Mouse (Mus musculus): ENCODE data around the gene Lrfn2. TPM values are rescaled to one million over a fixed set of nuclear protein-coding genes. Genes with fewer than 3 reads are reported as not detected.

Gene Lrfn2
- polyA plus RNA-seq, 1 experiment, result not detected

DNA sequence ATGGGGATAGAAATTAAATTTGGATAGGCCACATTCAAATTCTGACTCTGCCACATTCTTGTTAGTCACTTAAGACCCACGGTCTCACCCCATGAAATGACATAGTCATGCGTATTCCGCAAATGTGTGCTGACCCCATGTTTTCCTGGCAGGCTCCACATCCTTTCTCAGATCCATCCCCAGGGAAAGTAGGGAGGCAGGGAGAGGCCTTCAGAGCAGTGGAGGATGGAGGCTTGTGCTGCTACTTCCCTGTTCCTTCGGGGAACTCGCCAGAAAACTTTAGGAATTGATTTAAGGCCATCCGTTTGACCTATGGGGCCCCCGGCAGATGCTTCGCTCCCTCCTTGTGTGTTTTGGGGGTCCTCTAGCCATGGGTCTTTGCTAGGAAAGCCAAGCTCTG lies 3.0 kb downstream of the Lrfn2 start:
- Histone ChIP-seq H3K9me3 (replicated peaks; ENCODE audit: control insufficient read depth, insufficient read depth, low read length, poor library complexity, severe bottlenecking) (no peaks in the 10 kb centered on the region), H3K36me3 (ENCODE audit: control insufficient read depth, insufficient read depth, low read length, poor library complexity, severe bottlenecking) (no peaks in the 10 kb centered on the region), H3K27me3 (ENCODE audit: control insufficient read depth, insufficient read depth, low read length, poor library complexity, severe bottlenecking) (0 out of 2 replicates have a peak, but pooled peaks cover 3% of the 10 kb centered on the region), H3K4me1 (ENCODE audit: control insufficient read depth, insufficient read depth, low read length) (peaks cover 1% of the 10 kb centered on the region), H3K4me3 (ENCODE audit: low read depth, low read length) (no peak overlapping the region), H3K9ac (ENCODE audit: low read depth, poor library complexity, severe bottlenecking) (no peak overlapping the region), H3K27ac (ENCODE audit: insufficient read depth, low read length) (no peak overlapping the region)
- TF ChIP-seq CTCF (IDR thresholded peaks at IDR 0.05; ENCODE audit: low read depth, low read length) (no peak), POLR2A (IDR thresholded peaks at IDR 0.05; ENCODE audit: insufficient read depth, low read length) (no peak), EP300 (IDR thresholded peaks at IDR 0.05; ENCODE audit: insufficient read depth, low read depth, low read length) (no peak)

DNA sequence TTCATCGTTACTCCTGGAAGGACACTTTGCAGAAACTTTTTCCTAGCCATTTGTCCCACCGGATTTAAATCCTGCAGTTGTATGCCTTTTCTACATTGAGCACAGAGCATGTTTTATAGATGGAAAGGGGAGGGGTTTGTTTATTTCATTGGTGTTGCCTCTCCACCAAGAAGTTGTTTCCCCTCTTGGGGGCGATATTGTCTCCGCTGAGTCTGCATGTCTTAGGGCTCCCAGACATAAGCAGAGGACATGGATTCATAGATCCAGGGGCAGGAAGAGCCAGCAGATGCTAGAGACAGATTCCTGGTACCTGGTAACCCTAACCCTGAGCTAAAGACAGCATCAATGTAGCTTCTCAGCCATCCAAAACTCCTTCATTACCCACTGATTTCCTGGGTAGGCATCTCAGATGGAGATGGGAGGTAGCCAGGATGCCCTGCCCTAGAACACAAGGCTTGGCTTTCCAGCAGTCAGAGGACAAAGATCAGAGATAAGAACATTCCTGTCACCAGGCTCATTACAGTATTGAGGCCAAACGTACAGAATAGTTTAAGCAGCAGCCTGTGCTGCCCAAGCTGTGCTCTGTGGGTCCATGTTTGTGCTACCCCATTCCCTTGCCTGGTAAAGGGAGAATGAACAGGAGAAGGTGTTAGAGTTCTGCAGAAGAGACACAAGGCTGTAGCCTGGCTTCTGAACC lies 4.4 kb downstream of the Lrfn2 start:
- Histone ChIP-seq H3K36me3 (ENCODE audit: control insufficient read depth, insufficient read depth, low read length, poor library complexity, severe bottlenecking) (no peaks in the 10 kb centered on the region), H3K4me3 (ENCODE audit: low read depth, low read length) (no peak overlapping the region), H3K9me3 (replicated peaks; ENCODE audit: control insufficient read depth, insufficient read depth, low read length, poor library complexity, severe bottlenecking) (no peaks in the 10 kb centered on the region), H3K27me3 (ENCODE audit: control insufficient read depth, insufficient read depth, low read length, poor library complexity, severe bottlenecking) (0 out of 2 replicates have a peak, but pooled peaks cover 3% of the 10 kb centered on the region), H3K4me1 (ENCODE audit: control insufficient read depth, insufficient read depth, low read length) (peaks cover 1% of the 10 kb centered on the region), H3K27ac (ENCODE audit: insufficient read depth, low read length) (no peak overlapping the region), H3K9ac (ENCODE audit: low read depth, poor library complexity, severe bottlenecking) (no peak overlapping the region)
- TF ChIP-seq POLR2A (IDR thresholded peaks at IDR 0.05; ENCODE audit: insufficient read depth, low read length) (no peak), CTCF (IDR thresholded peaks at IDR 0.05; ENCODE audit: low read depth, low read length) (peak; percentile 23), EP300 (IDR thresholded peaks at IDR 0.05; ENCODE audit: insufficient read depth, low read depth, low read length) (no peak)

- Histone ChIP-seq H3K4me3 (ENCODE audit: low read depth, low read length) (no peak overlapping the region), H3K27me3 (ENCODE audit: control insufficient read depth, insufficient read depth, low read length, poor library complexity, severe bottlenecking) (no peaks in the 10 kb centered on the region), H3K36me3 (ENCODE audit: control insufficient read depth, insufficient read depth, low read length, poor library complexity, severe bottlenecking) (no peaks in the 10 kb centered on the region), H3K9me3 (replicated peaks; ENCODE audit: control insufficient read depth, insufficient read depth, low read length, poor library complexity, severe bottlenecking) (no peaks in the 10 kb centered on the region), H3K27ac (ENCODE audit: insufficient read depth, low read length) (no peak overlapping the region), H3K9ac (ENCODE audit: low read depth, poor library complexity, severe bottlenecking) (no peak overlapping the region), H3K4me1 (ENCODE audit: control insufficient read depth, insufficient read depth, low read length) (no peaks in the 10 kb centered on the region)
- TF ChIP-seq POLR2A (IDR thresholded peaks at IDR 0.05; ENCODE audit: insufficient read depth, low read length) (no peak), EP300 (IDR thresholded peaks at IDR 0.05; ENCODE audit: insufficient read depth, low read depth, low read length) (no peak), CTCF (IDR thresholded peaks at IDR 0.05; ENCODE audit: low read depth, low read length) (no peak)
These were observed 6.6 kb downstream of the Lrfn2 start for GRCm38 (mm10) chr17:48938711-48939220.

GRCm38 (mm10) chr17:48946315-48946714 lies 14.1 kb downstream of the Lrfn2 start:
- H3K9me3 ChIP-seq (replicated peaks; ENCODE audit: control insufficient read depth, insufficient read depth, low read length, poor library complexity, severe bottlenecking), result no peaks in the 10 kb centered on the region
- H3K27ac ChIP-seq (ENCODE audit: insufficient read depth, low read length), result no peak overlapping the region
- H3K4me3 ChIP-seq (ENCODE audit: low read depth, low read length), result no peak overlapping the region
- H3K4me1 ChIP-seq (ENCODE audit: control insufficient read depth, insufficient read depth, low read length), result no peaks in the 10 kb centered on the region
- no peaks in the 10 kb centered on the region for H3K36me3 ChIP-seq (ENCODE audit: control insufficient read depth, insufficient read depth, low read length, poor library complexity, severe bottlenecking)
- no peaks in the 10 kb centered on the region for H3K27me3 ChIP-seq (ENCODE audit: control insufficient read depth, insufficient read depth, low read length, poor library complexity, severe bottlenecking)
- no peak overlapping the region for H3K9ac ChIP-seq (ENCODE audit: low read depth, poor library complexity, severe bottlenecking)
- TF ChIP-seq EP300 (IDR thresholded peaks at IDR 0.05; ENCODE audit: insufficient read depth, low read depth, low read length) (no peak), CTCF (IDR thresholded peaks at IDR 0.05; ENCODE audit: low read depth, low read length) (no peak), POLR2A (IDR thresholded peaks at IDR 0.05; ENCODE audit: insufficient read depth, low read length) (no peak)

- no peaks in the 10 kb centered on the region for H3K27me3 ChIP-seq (ENCODE audit: control insufficient read depth, insufficient read depth, low read length, poor library complexity, severe bottlenecking)
- H3K36me3 ChIP-seq (ENCODE audit: control insufficient read depth, insufficient read depth, low read length, poor library complexity, severe bottlenecking), result no peaks in the 10 kb centered on the region
- H3K9ac ChIP-seq (ENCODE audit: low read depth, poor library complexity, severe bottlenecking), result no peak overlapping the region
- no peaks in the 10 kb centered on the region for H3K9me3 ChIP-seq (replicated peaks; ENCODE audit: control insufficient read depth, insufficient read depth, low read length, poor library complexity, severe bottlenecking)
- no peak for TF ChIP-seq CTCF (IDR thresholded peaks at IDR 0.05; ENCODE audit: low read depth, low read length)
- TF ChIP-seq POLR2A (IDR thresholded peaks at IDR 0.05; ENCODE audit: insufficient read depth, low read length), result no peak
- TF ChIP-seq EP300 (IDR thresholded peaks at IDR 0.05; ENCODE audit: insufficient read depth, low read depth, low read length), result no peak
- H3K27ac ChIP-seq (ENCODE audit: insufficient read depth, low read length), result no peak overlapping the region
- no peaks in the 10 kb centered on the region for H3K4me1 ChIP-seq (ENCODE audit: control insufficient read depth, insufficient read depth, low read length)
- H3K4me3 ChIP-seq (ENCODE audit: low read depth, low read length), result no peak overlapping the region
These were observed 14.6 kb downstream of the Lrfn2 start for GRCm38 (mm10) chr17:48946765-48947164.

- H3K36me3 ChIP-seq (ENCODE audit: control insufficient read depth, insufficient read depth, low read length, poor library complexity, severe bottlenecking), result no peaks in the 10 kb centered on the region
- H3K9me3 ChIP-seq (replicated peaks; ENCODE audit: control insufficient read depth, insufficient read depth, low read length, poor library complexity, severe bottlenecking), result no peaks in the 10 kb centered on the region
- no peak for TF ChIP-seq POLR2A (IDR thresholded peaks at IDR 0.05; ENCODE audit: insufficient read depth, low read length)
- no peak for TF ChIP-seq CTCF (IDR thresholded peaks at IDR 0.05; ENCODE audit: low read depth, low read length)
- TF ChIP-seq EP300 (IDR thresholded peaks at IDR 0.05; ENCODE audit: insufficient read depth, low read depth, low read length), result no peak
- no peak overlapping the region for H3K9ac ChIP-seq (ENCODE audit: low read depth, poor library complexity, severe bottlenecking)
- no peak overlapping the region for H3K27ac ChIP-seq (ENCODE audit: insufficient read depth, low read length)
- no peak overlapping the region for H3K4me3 ChIP-seq (ENCODE audit: low read depth, low read length)
- no peaks in the 10 kb centered on the region for H3K27me3 ChIP-seq (ENCODE audit: control insufficient read depth, insufficient read depth, low read length, poor library complexity, severe bottlenecking)
- H3K4me1 ChIP-seq (ENCODE audit: control insufficient read depth, insufficient read depth, low read length), result no peaks in the 10 kb centered on the region
These were observed 19.1 kb downstream of the Lrfn2 start for GRCm38 (mm10) chr17:48951250-48951649.
